Mouse (Mus musculus): ENCODE measurements around the gene C3. TPM values are rescaled to one million over a fixed set of nuclear protein-coding genes. Genes with fewer than 3 reads are reported as not detected.

C3 gene
- polyA plus RNA-seq, 1 experiment from 2014 or later, result 1.8 TPM

Small RNA genes within 50 kb of the gene (microRNA-seq; reads per million reads assigned to microRNA genes)
- gene Mir6978, result not detected

Other genes starting within 250 kb of the C3 start
- gene Acer1, start 246.0 kb downstream of the C3 start, polyA plus RNA-seq (2015; fragmentation: Nextera tagmentation; extraction: Ambion mirVana), result 0.08 TPM in 1 of 2 replicates, not detected in the other
- gene Clpp, start 237.8 kb downstream of the C3 start, polyA plus RNA-seq (2015; fragmentation: Nextera tagmentation; extraction: Ambion mirVana), result 103 and 114 TPM in 2 replicates
- 52.1 and 52.4 TPM in 2 replicates for gene Alkbh7, start 230.8 kb downstream of the C3 start, polyA plus RNA-seq (2015; fragmentation: Nextera tagmentation; extraction: Ambion mirVana)
- gene Pspn, start 228.1 kb downstream of the C3 start, polyA plus RNA-seq (2015; fragmentation: Nextera tagmentation; extraction: Ambion mirVana), result 0.33 TPM in 1 of 2 replicates, not detected in the other
- 33.7 and 41.1 TPM in 2 replicates for gene Gtf2f1, start 216.8 kb downstream of the C3 start, polyA plus RNA-seq (2015; fragmentation: Nextera tagmentation; extraction: Ambion mirVana)
- gene Gm17949, start 216.7 kb downstream of the C3 start, polyA plus RNA-seq (2015; fragmentation: Nextera tagmentation; extraction: Ambion mirVana), result 0.23 and 0.48 TPM in 2 replicates
- gene Khsrp, start 196.6 kb downstream of the C3 start, polyA plus RNA-seq (2015; fragmentation: Nextera tagmentation; extraction: Ambion mirVana), result 23.3 and 29.3 TPM in 2 replicates
- gene Slc25a41, start 186.5 kb downstream of the C3 start, polyA plus RNA-seq (2015; fragmentation: Nextera tagmentation; extraction: Ambion mirVana), result not detected in 2 replicates
- 0.92 and 2.5 TPM in 2 replicates for gene Crb3, start 169.0 kb downstream of the C3 start, polyA plus RNA-seq (2015; fragmentation: Nextera tagmentation; extraction: Ambion mirVana)
- 14.7 and 18.3 TPM in 2 replicates for gene Slc25a23, start 168.3 kb downstream of the C3 start, polyA plus RNA-seq (2015; fragmentation: Nextera tagmentation; extraction: Ambion mirVana)
- 0.64 and 3.7 TPM in 2 replicates for gene Dennd1c, start 149.6 kb downstream of the C3 start, polyA plus RNA-seq (2015; fragmentation: Nextera tagmentation; extraction: Ambion mirVana)
- 5.6 and 12.8 TPM in 2 replicates for gene Tubb4a, start 140.4 kb downstream of the C3 start, polyA plus RNA-seq (2015; fragmentation: Nextera tagmentation; extraction: Ambion mirVana)
- gene Tnfsf9, start 122.8 kb downstream of the C3 start, polyA plus RNA-seq (2015; fragmentation: Nextera tagmentation; extraction: Ambion mirVana), result 2.6 and 3.0 TPM in 2 replicates
- gene Cd70, start 78.4 kb downstream of the C3 start, polyA plus RNA-seq (2015; fragmentation: Nextera tagmentation; extraction: Ambion mirVana), result not detected in 2 replicates
- gene Tnfsf14, start 34.0 kb downstream of the C3 start, polyA plus RNA-seq (2015; fragmentation: Nextera tagmentation; extraction: Ambion mirVana), result 0.29 TPM in 1 of 2 replicates, not detected in the other
- 26.5 and 29.0 TPM in 2 replicates for gene Gpr108, start 20.3 kb upstream of the C3 start, polyA plus RNA-seq (2015; fragmentation: Nextera tagmentation; extraction: Ambion mirVana)
- 39.1 and 43.7 TPM in 2 replicates for gene Trip10, start 21.3 kb upstream of the C3 start, polyA plus RNA-seq (2015; fragmentation: Nextera tagmentation; extraction: Ambion mirVana)
- gene Vav1, start 51.0 kb upstream of the C3 start, polyA plus RNA-seq (2015; fragmentation: Nextera tagmentation; extraction: Ambion mirVana), result 1.8 and 9.6 TPM in 2 replicates
- gene Adgre1, start 130.6 kb upstream of the C3 start, polyA plus RNA-seq (2015; fragmentation: Nextera tagmentation; extraction: Ambion mirVana), result 3.6 and 5.7 TPM in 2 replicates

All from heart, embryonic 15.5 days (tissue).